Mouse (Mus musculus): Measurements from ENCODE around the gene Rbbp7. TPM values are rescaled to one million over a fixed set of nuclear protein-coding genes. Genes with fewer than 3 reads are reported as not detected.
A peak's percentile ranks its signal among the peaks of the same experiment; 100 is the strongest.

The Rbbp7 gene
- total RNA-seq (2021) = 100 to 1,000 TPM; 112 to 125 TPM
- long read RNA-seq, experiment 1, transcript Rbbp7-201 (12 exons, 2,244 nt) = major isoform, 205 of 213 reads
- long read RNA-seq, experiment 1, partial matches to known transcripts = 2 of 213 reads
- long read RNA-seq, experiment 1, other reads (novel, unspliced or antisense) = 5 of 213 reads
- long read RNA-seq, experiment 2, transcript Rbbp7-201 (12 exons, 2,244 nt) = major isoform, 199 of 213 reads
- long read RNA-seq, experiment 2, partial matches to known transcripts = 4 of 213 reads
- long read RNA-seq, experiment 2, other reads (novel, unspliced or antisense) = 10 of 213 reads

DNA sequence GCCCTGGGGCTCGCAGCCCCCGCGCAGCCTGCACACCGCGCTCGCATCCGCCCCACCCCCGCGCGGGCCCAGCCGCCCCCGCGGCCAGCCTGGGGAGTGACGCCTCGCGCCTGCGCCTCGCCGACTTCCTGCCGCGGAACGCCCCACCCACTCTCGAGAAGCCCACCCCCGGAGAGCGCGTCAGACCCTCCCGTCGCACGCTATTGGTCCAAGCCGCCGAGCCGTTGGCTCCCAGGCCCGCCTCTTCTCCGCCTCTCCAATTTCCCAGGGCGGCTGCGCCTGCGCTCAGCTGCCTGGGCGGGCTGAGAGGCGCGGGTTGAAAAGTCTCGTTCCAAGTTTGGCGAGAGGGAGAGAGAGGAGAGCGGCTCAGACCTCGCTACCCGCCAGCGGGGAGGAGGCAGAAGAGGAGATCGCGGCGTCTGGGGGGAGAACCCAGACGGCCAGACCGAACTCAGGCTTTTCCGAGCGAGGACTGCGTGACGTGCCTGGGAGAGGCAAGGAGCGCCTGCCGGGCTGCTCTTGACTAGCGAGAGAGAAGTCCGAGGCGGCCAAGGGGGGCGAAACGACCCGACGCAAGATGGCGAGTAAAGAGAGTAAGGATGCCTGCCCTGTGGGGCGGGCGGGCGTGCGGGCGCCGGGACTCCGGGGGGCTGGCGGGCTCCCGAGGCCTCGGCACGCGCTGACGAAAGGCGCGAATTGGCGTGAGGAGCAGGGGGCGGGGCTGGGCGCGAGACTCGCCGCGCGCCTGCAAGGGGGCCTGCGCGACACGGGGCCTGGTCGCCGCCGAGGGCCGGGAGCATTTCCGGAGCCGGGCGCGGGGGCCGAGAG is at the start of gene Rbbp7:
Rbbp7 (plus strand) TSS at position 288 of the 828 bp plus-strand sequence.
- peak; percentile 94 for DNase-seq
- intact Hi-C loops (cut with DNase I; ENCODE audit: low total_unique reads) = no loop called here

DNA sequence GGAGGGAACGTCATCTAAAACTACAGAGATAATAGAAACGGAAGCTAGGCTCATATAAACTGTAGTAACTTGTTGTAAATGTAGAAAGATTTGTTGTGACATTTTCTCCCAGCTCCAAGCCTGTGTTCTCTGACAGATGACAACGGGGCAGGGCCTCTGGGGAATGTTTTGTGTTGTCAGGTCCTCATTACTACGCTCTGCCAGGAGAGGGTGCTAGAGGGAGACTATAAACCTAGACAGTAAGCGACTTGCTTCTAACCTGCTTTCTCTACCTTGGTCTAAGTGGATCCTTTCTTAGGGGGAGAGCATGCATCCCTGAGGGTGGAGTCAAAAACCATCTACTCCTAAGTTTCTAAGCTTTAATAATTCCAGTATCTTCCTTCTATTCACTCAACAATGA is 42.4 kb upstream of the Rbbp7 start:
- DNase-seq = peak; percentile 17
- intact Hi-C loops (cut with DNase I; ENCODE audit: low total_unique reads) = no loop called here

DNA sequence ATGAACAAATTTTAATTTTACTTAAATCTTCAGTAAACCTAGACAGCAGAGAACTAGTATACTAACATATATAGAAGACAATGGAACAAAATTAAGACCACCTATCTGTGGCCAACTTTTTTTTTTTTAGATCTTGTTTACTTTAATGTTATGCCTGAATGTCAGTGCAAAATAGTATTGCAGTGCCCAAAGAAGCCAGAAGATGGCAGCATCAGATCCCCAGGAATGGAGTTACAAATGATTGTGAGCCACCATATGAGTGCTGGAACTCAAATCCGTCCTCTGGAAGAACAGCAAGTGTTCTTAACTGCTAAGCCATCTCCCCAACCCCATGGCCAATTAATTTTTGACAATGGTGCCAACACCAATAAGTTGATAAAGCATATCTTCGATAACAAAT is 40.6 kb upstream of the Rbbp7 start:
- intact Hi-C loops (cut with DNase I; ENCODE audit: low total_unique reads) = loop anchor here (5.0 kb wide), 1 partner anchor 78 kb away; no protein-coding TSS in a partner anchor
- peak; percentile 12 for DNase-seq

DNA sequence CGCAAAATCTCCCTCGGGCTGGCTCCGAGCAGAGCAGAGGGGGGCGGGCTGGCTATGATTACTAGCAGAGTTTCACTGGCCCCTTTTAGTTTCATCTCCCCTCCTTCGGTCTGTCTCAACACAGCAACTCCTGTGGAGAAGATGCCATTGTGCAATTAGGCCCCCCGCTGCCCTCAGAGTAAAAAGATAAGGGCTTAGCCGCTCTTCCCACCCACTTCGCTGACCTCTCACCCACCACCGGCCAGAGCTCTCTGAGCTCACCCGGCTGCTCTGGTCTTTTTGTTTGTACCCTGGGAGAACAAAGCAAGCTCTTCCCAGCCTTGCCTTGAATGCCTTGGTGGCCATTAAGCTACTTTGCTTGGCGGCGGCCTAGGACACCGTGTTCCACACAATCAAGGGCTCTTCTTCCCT is 32.8 kb upstream of the Rbbp7 start:
- DNase-seq = no peak
- intact Hi-C loops (cut with DNase I; ENCODE audit: low total_unique reads) = no loop called here

DNA sequence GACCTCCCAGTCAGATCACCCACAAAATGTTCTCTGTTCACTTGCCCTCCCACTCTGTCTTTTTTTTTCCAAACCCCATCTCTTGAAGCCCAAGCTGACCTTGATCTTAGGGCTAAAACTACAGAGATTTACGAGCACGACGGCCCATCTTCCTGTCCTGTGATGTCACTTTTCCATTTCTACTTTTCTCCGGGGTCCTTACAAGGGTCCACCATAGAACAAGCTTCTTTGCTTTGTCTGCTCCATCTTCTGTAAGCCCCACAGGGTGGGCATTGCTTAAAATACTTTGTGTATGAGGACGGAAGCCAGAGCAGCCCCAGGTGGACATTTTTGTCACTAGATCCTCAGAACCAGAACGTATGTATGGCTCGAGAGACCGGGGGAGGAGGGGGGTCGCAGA is 32.4 kb upstream of the Rbbp7 start:
- no peak for DNase-seq
- intact Hi-C loops (cut with DNase I; ENCODE audit: low total_unique reads) = no loop called here

DNA sequence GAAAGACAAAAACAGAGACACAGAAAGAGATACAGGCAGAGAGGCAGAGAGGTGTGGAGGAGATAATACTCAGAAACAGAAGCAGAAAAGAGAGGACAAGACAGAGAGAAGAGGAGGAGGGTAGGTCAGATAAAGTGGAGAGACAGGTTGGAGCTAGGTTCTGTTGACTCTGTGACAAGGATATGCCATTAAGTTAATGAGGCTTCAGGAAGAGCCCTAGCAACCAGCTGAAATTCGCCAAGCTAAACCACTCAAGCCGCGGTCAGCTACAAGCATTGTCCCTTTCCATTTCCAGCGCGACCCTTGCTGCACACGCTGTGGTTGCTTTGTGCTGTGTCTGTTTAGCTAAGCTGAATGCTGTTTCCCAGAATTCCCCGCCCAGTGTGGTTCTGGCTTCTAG is 32.0 kb upstream of the Rbbp7 start:
- intact Hi-C loops (cut with DNase I; ENCODE audit: low total_unique reads) = no loop called here

DNA sequence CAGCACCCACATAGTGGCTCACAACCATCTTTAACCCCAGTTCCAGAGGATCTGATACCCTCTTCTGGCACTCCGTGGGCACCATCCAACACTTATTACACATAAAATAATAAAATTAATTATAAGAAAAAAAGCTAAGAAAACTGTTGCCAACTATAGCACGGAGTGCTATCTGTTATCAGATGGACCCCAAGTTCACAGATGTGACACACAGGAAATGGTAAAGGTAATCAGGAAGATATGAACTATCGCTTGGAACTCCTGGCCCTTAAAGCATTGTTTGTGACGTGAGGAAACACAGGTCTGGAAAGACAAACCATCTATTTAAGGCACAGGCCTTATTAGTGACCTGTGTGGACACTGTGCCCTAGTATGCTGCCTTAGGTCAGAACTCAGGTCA is 30.2 kb upstream of the Rbbp7 start:
- DNase-seq = no peak
- intact Hi-C loops (cut with DNase I; ENCODE audit: low total_unique reads) = no loop called here

More for the DNA sequence above, 32.0 kb upstream of the Rbbp7 start:
- DNase-seq = no peak

DNA sequence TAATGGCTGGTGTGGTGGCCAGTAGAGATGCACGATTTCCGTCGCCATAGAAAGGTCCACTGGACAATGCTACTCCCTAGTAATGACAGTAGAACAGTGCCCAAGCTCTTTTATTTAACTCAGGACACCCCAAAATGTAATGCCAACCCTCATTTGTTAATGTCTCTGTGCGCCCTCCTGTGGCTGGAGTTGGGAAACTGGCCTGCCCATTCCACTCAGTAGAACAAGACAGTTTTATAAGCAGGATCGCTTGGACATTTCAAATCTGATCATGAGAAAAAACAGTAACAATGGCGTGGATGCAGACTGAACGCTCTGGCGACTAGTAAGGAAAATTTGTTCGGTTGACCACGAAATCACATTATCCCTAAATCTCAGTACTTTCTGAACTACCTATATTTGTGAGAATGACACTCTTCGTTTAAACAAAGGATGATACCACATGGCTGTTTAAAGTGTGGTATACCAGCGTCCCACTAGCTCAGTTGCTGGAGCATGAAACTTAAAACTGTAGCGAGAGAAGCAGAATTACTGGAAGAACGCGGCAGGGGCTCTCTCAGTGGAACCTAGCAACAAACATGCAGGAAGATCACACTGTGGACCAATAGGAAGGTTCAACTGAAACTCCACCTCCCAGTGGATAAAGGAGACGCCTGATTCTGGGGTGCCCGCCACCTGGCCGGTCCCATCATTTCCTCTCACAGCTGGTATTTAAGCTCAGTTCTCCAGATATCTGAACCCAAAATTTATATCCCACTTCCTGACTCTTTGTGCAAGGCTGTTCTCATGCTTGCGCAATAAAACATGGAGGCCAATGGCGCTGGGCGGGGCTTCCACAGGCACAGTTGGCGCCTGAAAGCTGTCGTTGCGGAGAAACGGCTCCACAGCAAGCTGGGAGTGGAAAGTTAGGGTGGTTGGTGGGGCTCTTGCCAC is 24.9 kb upstream of the Rbbp7 start:
- DNase-seq = peak; percentile 50
- intact Hi-C loops (cut with DNase I; ENCODE audit: low total_unique reads) = no loop called here

DNA sequence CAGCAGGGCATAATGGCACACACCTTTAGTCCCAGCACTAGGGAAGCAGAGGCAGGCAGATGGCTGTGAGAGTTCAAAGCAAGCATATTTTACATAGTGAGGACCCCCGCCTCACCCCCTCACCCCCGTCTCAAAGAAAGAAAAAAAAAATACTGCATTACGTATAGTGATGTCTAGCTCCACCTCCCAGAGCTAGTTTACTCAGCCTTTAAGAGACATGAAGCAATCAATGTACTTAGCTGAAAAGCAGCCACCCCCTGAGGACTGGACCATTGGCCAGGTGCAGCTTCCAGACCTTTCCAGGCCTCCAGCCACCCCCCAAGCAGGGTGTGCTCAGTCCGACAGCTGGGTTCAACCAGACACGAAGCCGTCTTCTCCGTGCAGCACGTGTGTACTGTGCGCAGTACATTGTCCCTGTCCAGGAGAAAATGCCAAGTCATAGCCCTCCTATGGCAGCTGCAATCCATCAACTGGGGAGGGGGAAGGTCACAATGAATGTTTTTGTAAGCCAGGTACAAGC is 24.0 kb upstream of the Rbbp7 start:
- DNase-seq = no peak
- intact Hi-C loops (cut with DNase I; ENCODE audit: low total_unique reads) = no loop called here

DNA sequence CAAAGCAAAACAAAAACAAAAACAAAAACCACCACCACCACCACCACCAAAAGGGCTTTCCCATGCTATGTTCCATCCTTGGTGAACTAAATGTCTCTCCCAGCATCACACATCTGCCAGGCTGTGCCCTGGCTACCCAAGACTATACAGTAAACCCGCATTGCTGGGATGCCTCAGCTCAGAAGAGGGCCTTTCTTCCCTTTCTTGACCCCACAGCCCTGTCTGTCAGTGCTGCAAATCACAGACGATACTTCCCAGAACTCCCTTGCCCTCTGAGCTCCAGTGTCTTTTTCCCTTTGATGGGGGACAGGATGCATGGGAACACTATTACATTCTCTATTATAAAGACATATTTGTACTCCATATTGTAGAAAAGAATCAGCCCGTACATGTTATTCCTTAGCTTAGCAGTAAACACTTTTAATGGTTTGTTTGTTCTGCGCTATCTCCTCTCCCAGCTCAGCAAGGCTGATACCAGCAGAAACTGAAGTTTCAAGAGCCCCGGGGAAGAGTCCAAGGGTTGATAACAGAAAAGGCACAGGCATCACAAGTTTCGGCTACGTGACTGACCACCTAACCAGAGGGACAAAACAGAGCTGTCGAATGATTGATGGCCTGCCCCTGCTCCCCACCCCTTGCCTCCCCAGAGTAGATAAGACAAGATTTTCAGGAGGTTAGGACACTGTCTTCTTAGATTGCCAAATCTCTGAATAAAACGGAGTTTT is 11.3 kb upstream of the Rbbp7 start:
- intact Hi-C loops (cut with DNase I; ENCODE audit: low total_unique reads) = no loop called here
- no peak for DNase-seq

DNA sequence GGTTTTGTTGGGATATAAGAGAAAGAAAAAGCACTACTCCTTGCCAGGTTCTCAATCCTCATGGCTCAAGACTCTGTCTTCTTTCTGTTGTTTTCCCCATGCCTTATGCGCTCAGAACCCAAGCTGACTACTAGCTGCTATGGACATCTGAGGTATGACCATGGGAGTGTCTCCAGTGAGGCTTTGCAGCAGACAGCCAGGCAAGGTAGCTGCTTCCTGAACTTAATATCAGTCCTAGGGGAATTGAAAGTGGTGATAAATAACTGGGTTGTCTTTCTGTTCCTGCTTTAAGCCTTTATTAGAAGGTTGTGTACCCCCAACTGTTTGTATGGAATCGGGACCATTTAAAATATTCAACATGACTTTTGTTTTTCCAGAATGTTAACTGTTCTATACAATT is 7.8 kb upstream of the Rbbp7 start:
- DNase-seq = no peak
- intact Hi-C loops (cut with DNase I; ENCODE audit: low total_unique reads) = no loop called here

DNA sequence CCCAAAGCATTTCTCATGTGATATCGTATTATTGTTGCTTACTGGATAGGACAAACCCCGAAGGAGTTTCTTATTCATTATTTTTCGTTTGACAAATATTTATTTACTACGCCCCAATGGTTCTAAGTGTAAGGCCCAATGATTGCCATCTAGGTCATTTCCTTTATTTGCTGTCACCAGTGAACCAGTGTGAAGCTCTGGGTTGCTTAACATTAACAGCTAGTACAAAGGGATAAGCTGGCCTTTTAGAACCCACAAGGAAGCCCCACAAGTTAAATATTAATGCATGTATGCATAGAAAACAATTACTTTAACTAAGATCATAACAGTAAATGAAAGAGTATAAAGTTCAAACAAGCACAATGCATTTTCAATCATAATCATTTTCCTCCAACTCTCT is 5.9 kb upstream of the Rbbp7 start:
- intact Hi-C loops (cut with DNase I; ENCODE audit: low total_unique reads) = no loop called here
- no peak for DNase-seq

DNA sequence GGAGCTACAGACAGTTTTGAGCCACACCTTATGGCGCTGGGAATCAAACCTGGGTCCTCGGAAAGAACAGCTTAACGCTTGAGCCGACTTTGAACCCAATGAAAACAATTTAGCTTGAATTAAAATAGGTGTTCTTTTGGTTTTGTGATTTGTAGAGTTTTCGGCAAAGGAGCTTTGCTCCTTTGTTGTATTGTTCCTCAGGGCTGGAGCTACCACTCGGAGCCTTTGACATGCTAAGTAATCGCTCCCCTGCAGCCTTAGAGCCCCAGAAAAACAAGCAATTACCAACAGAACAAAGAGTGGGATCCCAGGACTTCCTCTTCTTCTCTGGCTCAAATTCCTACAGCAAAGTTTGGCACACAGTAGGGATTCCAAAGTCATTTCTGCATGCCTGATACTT is 4.1 kb upstream of the Rbbp7 start:
- no peak for DNase-seq
- intact Hi-C loops (cut with DNase I; ENCODE audit: low total_unique reads) = no loop called here

DNA sequence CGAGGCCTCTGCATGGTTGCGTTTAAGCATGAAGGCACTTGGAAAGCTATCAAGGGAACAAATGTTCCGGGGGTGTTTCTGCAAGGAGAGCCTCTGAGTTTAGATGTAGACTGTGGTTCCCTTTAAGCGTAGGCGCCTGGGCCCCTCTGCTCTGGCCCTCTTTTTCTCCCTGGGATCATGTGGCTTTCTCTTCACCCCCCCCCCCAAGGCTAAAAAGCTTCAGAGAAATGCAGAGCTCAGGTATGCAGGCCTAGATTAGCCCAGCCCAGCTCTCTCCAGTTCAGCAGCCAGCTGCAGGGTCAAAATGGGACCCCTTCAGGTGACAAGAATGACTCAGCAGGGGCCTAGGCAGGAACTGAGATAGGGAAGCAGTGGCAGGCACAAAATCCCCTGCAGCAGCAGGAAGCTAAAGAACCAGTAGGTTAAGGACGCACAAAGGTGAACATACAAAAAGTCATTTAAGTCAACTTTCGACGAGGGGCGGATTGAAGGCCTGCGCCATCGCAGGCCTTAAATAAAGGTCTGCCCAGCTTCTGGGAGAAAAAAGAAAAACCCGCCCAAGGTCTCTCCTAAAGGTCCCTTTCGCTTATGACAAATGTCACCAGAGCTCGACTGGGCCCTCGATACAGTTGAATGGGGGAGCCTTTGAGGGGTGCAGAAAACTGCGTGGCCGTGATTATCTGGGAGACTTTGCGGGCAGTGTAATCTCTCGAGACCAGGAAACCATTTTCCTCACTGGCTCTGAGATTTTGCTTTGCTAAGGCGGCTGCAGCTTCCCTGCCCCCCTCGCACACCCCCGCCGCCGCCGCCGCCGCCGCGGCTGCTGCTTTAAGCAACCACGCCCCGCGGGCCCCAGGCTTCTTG is 719 bp upstream of the Rbbp7 start:
- no peak for DNase-seq
- intact Hi-C loops (cut with DNase I; ENCODE audit: low total_unique reads) = no loop called here

DNA sequence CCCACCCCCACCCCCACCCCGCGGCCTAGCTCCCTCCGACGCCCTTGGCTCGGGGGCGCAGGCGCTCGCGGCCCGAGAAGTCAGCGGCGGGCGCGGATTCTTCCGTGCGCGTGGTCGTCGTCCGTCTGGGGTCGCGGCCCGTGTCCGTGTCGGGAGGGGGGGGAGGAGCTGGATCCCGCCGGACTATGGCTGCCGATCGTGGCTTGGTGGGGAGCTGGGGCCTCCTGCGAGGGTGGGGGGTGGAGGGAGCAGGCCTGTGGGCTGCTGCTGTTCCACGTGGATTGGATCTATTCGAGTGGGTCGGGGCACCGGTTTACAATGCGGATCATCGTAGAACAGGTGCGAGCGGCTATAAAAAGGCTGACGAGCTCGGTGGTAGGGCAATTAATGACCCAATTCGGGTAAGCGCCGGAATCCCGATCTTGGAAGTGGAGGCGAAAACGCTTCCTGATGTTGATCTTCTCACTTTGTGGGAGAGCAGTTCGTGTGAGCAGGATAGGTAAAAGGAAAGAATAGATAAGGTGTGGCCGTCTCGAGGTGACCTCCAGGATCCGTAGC is 835 bp downstream of the Rbbp7 start:
- intact Hi-C loops (cut with DNase I; ENCODE audit: low total_unique reads) = no loop called here
- peak; percentile 36 for DNase-seq

DNA sequence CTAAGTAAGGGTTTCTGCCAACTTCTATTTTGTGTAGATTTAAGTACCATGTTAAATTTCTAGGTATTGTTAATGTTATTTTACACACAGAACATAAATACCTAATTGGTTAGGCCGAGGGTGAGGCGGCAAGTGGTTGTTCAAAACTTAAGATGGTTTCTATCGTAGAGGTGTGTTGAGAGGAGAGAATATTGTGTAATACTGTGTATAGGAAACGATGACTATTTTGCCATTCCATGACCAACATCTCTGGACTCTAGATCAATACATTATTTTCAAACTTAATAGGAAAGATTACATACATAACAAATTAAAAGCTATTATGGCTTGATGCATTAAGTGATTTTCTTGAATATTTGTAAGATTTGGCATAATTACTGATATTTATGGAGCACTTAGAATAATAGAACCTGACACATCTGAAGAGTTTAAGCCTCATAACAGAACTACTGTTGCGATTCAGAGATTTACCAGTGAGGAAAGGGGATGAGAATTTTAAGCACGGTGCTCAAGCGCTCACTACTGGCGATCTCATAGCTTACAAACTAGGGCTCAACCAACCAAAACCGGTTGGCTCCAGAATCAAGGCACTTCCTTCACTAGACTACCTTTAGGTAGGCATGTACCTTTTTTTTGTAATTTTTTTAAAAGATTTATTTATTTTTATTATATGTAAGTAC is 1.7 kb downstream of the Rbbp7 start:
- intact Hi-C loops (cut with DNase I; ENCODE audit: low total_unique reads) = no loop called here
- DNase-seq = no peak

DNA sequence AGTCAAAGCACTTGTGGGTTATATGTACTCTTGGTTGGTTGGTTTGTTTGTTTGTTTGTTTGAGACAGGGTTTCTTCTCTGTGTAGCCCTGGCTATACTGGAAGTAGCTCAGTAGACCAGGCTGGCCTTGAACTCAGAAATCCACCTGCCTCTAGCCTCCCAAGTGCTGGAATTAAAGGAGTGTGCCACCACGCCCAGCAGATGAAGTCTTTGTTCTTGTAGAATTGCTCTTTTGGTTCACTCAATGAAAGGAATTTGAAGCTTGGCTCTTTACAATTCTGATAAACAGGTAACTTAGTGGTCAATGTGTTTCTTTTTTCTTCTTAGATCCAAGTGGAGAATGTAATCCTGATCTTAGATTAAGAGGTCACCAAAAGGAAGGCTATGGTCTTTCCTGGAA is 10.5 kb downstream of the Rbbp7 start:
- intact Hi-C loops (cut with DNase I; ENCODE audit: low total_unique reads) = no loop called here
- DNase-seq = no peak
